Mouse (Mus musculus): ENCODE results near the gene Snupn. TPM values are rescaled to one million over a fixed set of nuclear protein-coding genes. Genes with fewer than 3 reads are reported as not detected.

Snupn gene
- polyA plus RNA-seq, 1 experiment from 2014 or later: 29.5 TPM

GRCm38 (mm10) chr9:56923841-56924650 is 26.6 kb upstream of the Snupn start:
- Histone ChIP-seq H3K9me3 (no peaks in the 10 kb centered on the region), H3K4me1 (peaks cover 38% of the 10 kb centered on the region), H3K27me3 (no peaks in the 10 kb centered on the region), H3K9ac (replicated peaks) (0 out of 2 replicates have a peak overlapping the region, but pooled peaks have one; percentile 5), H3K4me2 (replicated peaks) (peak overlapping the region; percentile 22), H3K27ac (replicated peaks) (no peak overlapping the region), H3K36me3 (0 out of 2 replicates have a peak, but pooled peaks cover 2% of the 10 kb centered on the region), H3K4me3 (no peak overlapping the region)
- 77% methylated on average over 8 of the region's 8 CpGs for WGBS
- no peak for ATAC-seq (replicated peaks)

GRCm38 (mm10) chr9:56924651-56925027 is 26.0 kb upstream of the Snupn start:
- ATAC-seq (replicated peaks): no peak
- peak overlapping the region; percentile 22 for H3K4me2 ChIP-seq (replicated peaks)
- H3K27ac ChIP-seq (replicated peaks): no peak overlapping the region
- no peaks in the 10 kb centered on the region for H3K27me3 ChIP-seq
- H3K9ac ChIP-seq (replicated peaks): no peak overlapping the region
- 0 out of 2 replicates have a peak, but pooled peaks cover 2% of the 10 kb centered on the region for H3K36me3 ChIP-seq
- no peaks in the 10 kb centered on the region for H3K9me3 ChIP-seq
- peaks cover 38% of the 10 kb centered on the region for H3K4me1 ChIP-seq
- no peak overlapping the region for H3K4me3 ChIP-seq
- 35% methylated on average over 7 of the region's 7 CpGs for WGBS

DNA sequence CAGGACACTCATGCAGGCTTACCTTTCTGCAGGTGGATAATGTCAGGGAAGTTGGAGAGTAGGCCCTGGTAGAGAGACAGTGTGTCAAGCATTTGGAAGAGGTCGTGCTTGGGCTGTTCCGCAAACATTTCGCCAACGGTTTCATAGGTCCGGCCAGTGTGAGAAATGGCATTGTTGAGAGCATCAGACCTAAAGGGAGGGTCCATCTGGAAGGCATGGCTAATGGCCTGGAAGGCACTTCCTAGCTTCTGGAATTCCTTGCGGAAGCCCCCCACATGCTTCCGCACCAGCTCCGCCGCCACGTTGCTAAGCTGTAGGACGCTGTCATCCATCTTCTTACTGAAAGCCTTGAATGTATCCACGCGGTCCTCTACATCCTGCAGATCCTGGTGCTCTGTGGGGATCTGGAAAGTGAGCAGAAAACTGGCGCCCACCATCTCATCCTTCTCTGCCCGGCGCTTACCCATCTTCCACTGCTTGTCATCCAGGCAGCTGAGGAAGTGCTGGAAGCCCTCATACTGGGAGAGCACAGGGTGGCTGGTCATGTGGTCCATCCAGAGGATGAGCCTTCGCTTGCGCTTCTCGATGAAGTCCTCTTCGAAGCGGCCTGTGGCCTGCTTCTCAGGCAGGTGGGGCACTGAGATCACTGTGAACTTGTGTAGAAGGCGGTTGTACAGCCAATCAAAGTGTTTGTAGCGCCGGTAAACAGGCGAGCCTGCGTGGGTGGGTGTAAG is 25.2 kb upstream of the Snupn start:
- 90% methylated on average over 26 of the region's 26 CpGs for WGBS
- no peak overlapping the region for H3K27ac ChIP-seq (replicated peaks)
- H3K27me3 ChIP-seq: peaks cover 3% of the 10 kb centered on the region; the same call in 1 of the 2 replicates
- no peak overlapping the region for H3K9ac ChIP-seq (replicated peaks)
- 0 out of 2 replicates have a peak, but pooled peaks cover 2% of the 10 kb centered on the region for H3K36me3 ChIP-seq
- 0 out of 2 replicates have a peak overlapping the region, but pooled peaks have one; percentile 22 for H3K4me2 ChIP-seq (replicated peaks)
- H3K9me3 ChIP-seq: no peaks in the 10 kb centered on the region
- H3K4me3 ChIP-seq: no peak overlapping the region
- no peak for ATAC-seq (replicated peaks)
- peaks cover 38% of the 10 kb centered on the region for H3K4me1 ChIP-seq

DNA sequence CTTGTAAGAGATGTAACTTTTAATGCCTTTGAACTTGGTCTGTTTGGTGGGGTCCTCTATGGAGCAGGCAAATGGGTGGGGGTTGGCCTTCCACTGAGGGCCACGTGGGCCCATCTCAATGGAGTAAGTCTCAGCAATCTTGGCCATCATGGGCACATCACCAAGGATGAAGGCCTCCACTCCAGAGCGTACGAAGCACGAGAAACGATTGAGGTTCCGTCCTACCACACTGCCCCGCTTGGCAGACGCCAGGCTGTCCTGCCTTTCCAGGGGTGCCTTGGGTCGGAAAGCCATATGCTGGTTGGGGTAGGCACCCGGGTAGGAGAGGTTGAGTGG is 24.7 kb upstream of the Snupn start:
- Histone ChIP-seq H3K27ac (replicated peaks) (no peak overlapping the region), H3K4me1 (peaks cover 38% of the 10 kb centered on the region), H3K4me3 (no peak overlapping the region), H3K4me2 (replicated peaks) (no peak overlapping the region), H3K9ac (replicated peaks) (no peak overlapping the region), H3K9me3 (no peaks in the 10 kb centered on the region), H3K36me3 (0 out of 2 replicates have a peak, but pooled peaks cover 2% of the 10 kb centered on the region), H3K27me3 (peaks cover 3% of the 10 kb centered on the region; the same call in 1 of the 2 replicates)
- 97% methylated on average over 10 of the region's 10 CpGs for WGBS
- no peak for ATAC-seq (replicated peaks)

- no peak overlapping the region for H3K27ac ChIP-seq (replicated peaks)
- H3K4me3 ChIP-seq: 0 out of 2 replicates have a peak overlapping the region, but pooled peaks have one; percentile 58
- peaks cover 38% of the 10 kb centered on the region for H3K4me1 ChIP-seq
- H3K9me3 ChIP-seq: no peaks in the 10 kb centered on the region
- 89% methylated on average over 10 of the region's 10 CpGs for WGBS
- H3K4me2 ChIP-seq (replicated peaks): peak overlapping the region; percentile 89
- peaks cover 3% of the 10 kb centered on the region; the same call in 1 of the 2 replicates for H3K27me3 ChIP-seq
- no peak for ATAC-seq (replicated peaks)
- no peak overlapping the region for H3K9ac ChIP-seq (replicated peaks)
- H3K36me3 ChIP-seq: 0 out of 2 replicates have a peak, but pooled peaks cover 2% of the 10 kb centered on the region
These were observed 24.3 kb upstream of the Snupn start for GRCm38 (mm10) chr9:56926387-56926786.

DNA sequence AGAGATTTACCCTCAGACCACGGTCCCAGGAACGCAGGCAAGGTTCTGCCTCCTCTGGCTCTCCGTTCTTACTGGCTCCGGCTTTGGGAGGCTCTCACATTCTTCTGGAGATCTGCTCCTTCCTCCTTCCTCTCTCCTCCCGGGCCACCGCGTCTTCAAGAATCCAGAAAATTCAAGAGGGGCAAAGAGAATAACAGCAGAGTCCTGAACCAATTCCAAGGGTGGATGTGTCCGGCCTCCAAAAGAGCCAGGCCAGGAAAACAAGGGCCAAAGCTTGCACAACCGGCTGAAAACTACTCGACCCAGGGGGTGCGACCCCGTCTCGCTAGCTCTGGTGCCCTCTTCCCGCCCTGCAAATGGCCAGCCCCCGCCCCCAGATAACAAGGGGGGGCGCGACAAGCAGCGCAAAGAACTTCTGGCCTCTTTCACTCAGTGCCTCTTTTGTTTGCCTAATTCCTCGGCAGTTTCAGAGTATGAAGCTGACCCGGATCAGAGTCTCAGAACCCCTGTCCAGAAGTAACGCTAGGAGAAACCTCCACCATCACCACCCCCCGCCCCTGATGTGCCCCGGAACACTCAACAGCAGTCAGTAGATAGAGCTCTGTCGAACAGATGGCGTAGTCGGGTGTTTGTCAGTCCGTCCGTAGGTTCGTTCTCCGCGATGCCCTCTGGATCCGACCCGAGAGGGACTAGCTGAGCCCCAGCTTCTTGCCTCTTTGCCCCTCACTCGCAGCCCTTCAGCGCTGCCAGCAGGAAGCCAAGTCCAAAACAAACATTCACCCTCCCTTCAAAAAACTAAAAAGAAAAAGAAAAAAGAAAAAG is 23.3 kb upstream of the Snupn start:
- Histone ChIP-seq H3K36me3 (no peaks in the 10 kb centered on the region), H3K4me2 (replicated peaks) (peak overlapping the region; percentile 89), H3K4me1 (peaks cover 38% of the 10 kb centered on the region), H3K9me3 (no peaks in the 10 kb centered on the region), H3K9ac (replicated peaks) (peak overlapping the region; percentile 59), H3K27ac (replicated peaks) (peak overlapping the region; percentile 73), H3K4me3 (peak overlapping the region; percentile 58), H3K27me3 (peaks cover 3% of the 10 kb centered on the region; the same call in 1 of the 2 replicates)
- peak; percentile 53 for ATAC-seq (replicated peaks)
- under 1% methylated on average over 35 of the region's 35 CpGs for WGBS

GRCm38 (mm10) chr9:56928041-56928811 is 22.5 kb upstream of the Snupn start, which contains the start of gene Snx33:
Gene Snx33, minus strand, starts transcription at chr9:56928371.
- no peaks in the 10 kb centered on the region for H3K36me3 ChIP-seq
- ATAC-seq (replicated peaks): peak; percentile 84
- WGBS: under 1% methylated on average over 49 of the region's 50 CpGs
- peaks cover 38% of the 10 kb centered on the region for H3K4me1 ChIP-seq
- peaks cover 3% of the 10 kb centered on the region; the same call in 1 of the 2 replicates for H3K27me3 ChIP-seq
- H3K4me3 ChIP-seq: peak within 1 kb of the TSS; percentile 58
- peak within 1 kb of the TSS; percentile 59 for H3K9ac ChIP-seq (replicated peaks)
- no peaks in the 10 kb centered on the region for H3K9me3 ChIP-seq
- peak within 1 kb of the TSS; percentile 89 for H3K4me2 ChIP-seq (replicated peaks)
- peak within 1 kb of the TSS; percentile 73 for H3K27ac ChIP-seq (replicated peaks)

DNA sequence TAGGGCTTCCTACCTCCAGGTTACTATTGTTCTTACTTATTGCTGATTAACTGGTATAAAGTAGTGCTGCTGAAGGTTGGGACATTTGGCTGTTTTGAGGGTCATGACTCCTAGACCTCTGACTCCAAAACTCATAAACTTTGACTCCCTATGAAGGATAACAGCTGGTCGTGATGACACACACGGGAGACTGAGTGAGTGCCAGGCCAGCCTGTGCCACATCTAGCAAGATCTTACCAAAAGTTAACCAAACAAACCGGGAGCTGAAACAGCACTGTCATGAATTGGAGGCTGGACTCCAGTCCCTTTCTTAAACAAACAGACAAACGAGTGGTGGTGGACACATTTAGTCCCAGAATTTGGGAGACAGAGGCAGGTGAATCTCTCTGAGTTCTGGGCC is 21.2 kb upstream of the Snupn start:
- peaks cover 3% of the 10 kb centered on the region; the same call in 1 of the 2 replicates for H3K27me3 ChIP-seq
- no peak overlapping the region for H3K27ac ChIP-seq (replicated peaks)
- H3K9ac ChIP-seq (replicated peaks): no peak overlapping the region
- no peaks in the 10 kb centered on the region for H3K9me3 ChIP-seq
- peaks cover 26% of the 10 kb centered on the region for H3K4me1 ChIP-seq
- no peak overlapping the region for H3K4me2 ChIP-seq (replicated peaks)
- no peak overlapping the region for H3K4me3 ChIP-seq
- 81% methylated on average over 4 of the region's 4 CpGs for WGBS
- H3K36me3 ChIP-seq: no peaks in the 10 kb centered on the region
- no peak for ATAC-seq (replicated peaks)

GRCm38 (mm10) chr9:56930556-56930955 is 20.1 kb upstream of the Snupn start:
- no peak overlapping the region for H3K27ac ChIP-seq (replicated peaks)
- no peak for ATAC-seq (replicated peaks)
- H3K9ac ChIP-seq (replicated peaks): no peak overlapping the region
- H3K9me3 ChIP-seq: no peaks in the 10 kb centered on the region
- no peaks in the 10 kb centered on the region for H3K36me3 ChIP-seq
- H3K27me3 ChIP-seq: peaks cover 3% of the 10 kb centered on the region; the same call in 1 of the 2 replicates
- peaks cover 17% of the 10 kb centered on the region for H3K4me1 ChIP-seq
- no peak overlapping the region for H3K4me2 ChIP-seq (replicated peaks)
- no peak overlapping the region for H3K4me3 ChIP-seq
- WGBS: 85% methylated on average over 1 of the region's 1 CpGs

- WGBS: 18% methylated on average over 6 of the region's 6 CpGs
- Histone ChIP-seq H3K27me3 (no peaks in the 10 kb centered on the region), H3K9me3 (no peaks in the 10 kb centered on the region), H3K9ac (replicated peaks) (peak overlapping the region; percentile 41; the same call in 1 of the 2 replicates), H3K27ac (replicated peaks) (peak overlapping the region; percentile 93), H3K4me1 (peaks cover 25% of the 10 kb centered on the region), H3K36me3 (no peaks in the 10 kb centered on the region), H3K4me2 (replicated peaks) (peak overlapping the region; percentile 72), H3K4me3 (peak overlapping the region; percentile 84)
- ATAC-seq (replicated peaks): peak; percentile 30; the same call in 1 of the 2 replicates
These were observed 13.8 kb upstream of the Snupn start for GRCm38 (mm10) chr9:56936861-56937222.
